In the genomic region with DNA sequence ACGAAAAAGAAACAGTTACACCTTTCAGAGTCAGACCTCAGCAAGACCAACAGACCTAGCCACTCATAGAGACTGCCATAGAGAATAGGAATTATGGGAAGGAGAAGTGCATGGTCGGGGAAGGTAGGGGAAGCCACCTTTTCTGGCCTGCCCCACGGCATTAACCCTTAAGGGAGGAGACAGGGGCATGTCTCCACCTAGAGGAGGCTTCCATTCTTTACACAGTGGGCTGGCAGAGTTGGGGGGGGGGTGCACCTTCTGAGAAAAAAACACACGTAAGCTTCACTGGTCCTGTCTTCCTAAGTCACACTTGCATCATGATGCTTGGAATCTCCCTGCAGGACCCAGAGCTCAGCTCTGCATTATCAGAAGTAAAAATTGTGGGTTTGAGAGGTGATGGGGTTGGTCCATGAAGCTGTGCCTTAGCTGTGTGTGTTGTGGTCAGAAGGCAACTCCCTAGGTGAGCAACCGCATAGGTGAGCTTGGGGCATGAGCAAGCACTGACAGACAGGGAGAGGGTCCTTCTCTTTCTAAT, we compare ENCODE assay signal across 16 mouse cellular contexts. TPM values are rescaled to one million over a fixed set of nuclear protein-coding genes. Genes with fewer than 3 reads are reported as not detected.
DNase-seq lines count a peak whose midpoint lies in the region; ATAC-seq and TF ChIP-seq lines count a peak whose summit lies in the region.
"Had no signal": no experiment of that assay in that cellular context is flagged by ENCODE, and none has a peak within 500 bp of the region (broad histone marks: within the 10 kb centered on the region; RNA-seq: fewer than 3 reads in every experiment).

No protein-coding gene starts in this region.

- H3K4me3 ChIP-seq in gastrocnemius, adult 2 months = no peak overlapping the region
- H3K4me3 ChIP-seq in liver, embryonic 11.5 days (ENCODE audit: low read depth, low read length) = no peak overlapping the region
- H3K4me3 ChIP-seq in testis, adult 2 months (ENCODE audit: control insufficient read depth, low read depth, low read length) = no peak overlapping the region
- H3K4me3 ChIP-seq in liver, postnatal 0 days (ENCODE audit: low read depth, low read length) = no peak overlapping the region
- H3K4me3 ChIP-seq: forebrain, embryonic 12.5 days; heart, adult 2 months; midbrain, embryonic 10.5 days had no signal

- TF ChIP-seq CTCF in gastrocnemius, adult 2 months (IDR thresholded peaks at IDR 0.05) = no peak
- no peak for TF ChIP-seq CTCF in testis, adult 2 months (IDR thresholded peaks at IDR 0.05; ENCODE audit: control insufficient read depth, insufficient read depth, insufficient replicate concordance, low read depth, low read length)
- TF ChIP-seq CTCF in liver, postnatal 0 days (IDR thresholded peaks at IDR 0.05; ENCODE audit: low read depth) = peak; percentile 11; the same call in 1 of the 2 replicates

- no peak overlapping the region for H3K4me2 ChIP-seq in liver, embryonic 11.5 days
- H3K4me2 ChIP-seq in liver, postnatal 0 days (ENCODE audit: low read depth, low read length) = no peak overlapping the region
- H3K4me2 ChIP-seq: forebrain, embryonic 12.5 days had no signal

- H3K36me3 ChIP-seq in liver, embryonic 11.5 days (ENCODE audit: control insufficient read depth, insufficient read depth, low read length) = no peaks in the 10 kb centered on the region
- H3K36me3 ChIP-seq in testis, adult 2 months (ENCODE audit: control insufficient read depth, insufficient read depth, low read length) = no peaks in the 10 kb centered on the region
- no peaks in the 10 kb centered on the region for H3K36me3 ChIP-seq in liver, postnatal 0 days (replicated peaks; ENCODE audit: insufficient read depth, low read length)
- H3K36me3 ChIP-seq: forebrain, embryonic 12.5 days; midbrain, embryonic 10.5 days had no signal

- 45% methylated on average over 5 of the region's 5 CpGs for WGBS in liver, embryonic 11.5 days
- 33% methylated on average over 5 of the region's 5 CpGs for WGBS in liver, postnatal 0 days (ENCODE audit: insufficient replicate concordance)

- H3K9ac ChIP-seq in liver, embryonic 11.5 days (ENCODE audit: low read depth, low read length) = no peak overlapping the region
- no peak overlapping the region for H3K9ac ChIP-seq in liver, postnatal 0 days (replicated peaks)
- H3K9ac ChIP-seq: forebrain, embryonic 12.5 days had no signal

- TF ChIP-seq EP300 in liver, postnatal 0 days (IDR thresholded peaks at IDR 0.05; ENCODE audit: low read depth) = no peak

- intact Hi-C loops in gastrocnemius, adult 2 months (cut with DNase I) = no loop called here
- intact Hi-C loops in gastrocnemius, postnatal 14 days (cut with DNase I; ENCODE audit: low total_unique reads) = no loop called here

- DNase-seq in gastrocnemius, adult 2 months = no peak
- DNase-seq in gastrocnemius, postnatal 14 days = no peak
- no peak for DNase-seq in liver, embryonic 11.5 days (ENCODE audit: low spot score)
- no peak for DNase-seq in liver
- DNase-seq in testis, postnatal 10 days (ENCODE audit: low spot score) = no peak
- no peak for DNase-seq in liver, postnatal 0 days
- no peak for DNase-seq in heart, adult 18-20 months
- DNase-seq: cerebellum, adult 9-11 months; heart, adult 2 months; kidney, postnatal 25 days; lung, postnatal 10 days; right cerebral cortex, postnatal 4 days had no signal

- TF ChIP-seq POLR2A in testis, adult 2 months (IDR thresholded peaks at IDR 0.05; ENCODE audit: control insufficient read depth, low read depth, low read length) = no peak

- H3K9me3 ChIP-seq in liver, embryonic 11.5 days (ENCODE audit: control insufficient read depth, low read length) = no peaks in the 10 kb centered on the region
- no peaks in the 10 kb centered on the region for H3K9me3 ChIP-seq in liver, postnatal 0 days (ENCODE audit: low read length)
- H3K9me3 ChIP-seq: forebrain, embryonic 12.5 days; midbrain, embryonic 10.5 days had no signal

- peaks cover 88% of the 10 kb centered on the region for H3K4me1 ChIP-seq in liver, embryonic 11.5 days (replicated peaks; ENCODE audit: control insufficient read depth, insufficient read depth, low read length)
- H3K4me1 ChIP-seq in testis, adult 2 months (ENCODE audit: control insufficient read depth, insufficient read depth, low read length) = peaks cover 3% of the 10 kb centered on the region; the same call in 1 of the 2 replicates
- H3K4me1 ChIP-seq in liver, postnatal 0 days (ENCODE audit: insufficient read depth) = peaks cover 58% of the 10 kb centered on the region

- peak overlapping the region; percentile 38 for H3K27ac ChIP-seq in gastrocnemius, adult 2 months
- peak overlapping the region; percentile 77; the same call in 1 of the 2 replicates for H3K27ac ChIP-seq in liver, embryonic 11.5 days (ENCODE audit: low read depth, low read length)
- peak overlapping the region; percentile 40; the same call in 1 of the 2 replicates for H3K27ac ChIP-seq in testis, adult 2 months (ENCODE audit: control insufficient read depth, insufficient read depth, low read depth, low read length)
- 0 out of 2 replicates have a peak overlapping the region, but pooled peaks have one; percentile 82 for H3K27ac ChIP-seq in liver, postnatal 0 days (ENCODE audit: low read depth)
- H3K27ac ChIP-seq: forebrain, embryonic 12.5 days; heart, adult 2 months; midbrain, embryonic 10.5 days had no signal

- no peak for ATAC-seq in liver, embryonic 11.5 days (replicated peaks; ENCODE audit: low FRiP score)
- ATAC-seq in liver, postnatal 0 days = no peak

- H3K27me3 ChIP-seq in liver, embryonic 11.5 days (replicated peaks; ENCODE audit: control insufficient read depth, insufficient read depth, low read length) = no peaks in the 10 kb centered on the region
- H3K27me3 ChIP-seq in testis, adult 2 months (ENCODE audit: control insufficient read depth, insufficient read depth, low read length) = no peaks in the 10 kb centered on the region
- H3K27me3 ChIP-seq in liver, postnatal 0 days (ENCODE audit: insufficient read depth, low read length) = no peaks in the 10 kb centered on the region
- H3K27me3 ChIP-seq: Patski had no signal

RNA-seq across cellular contexts. Expression of a gene that starts 58.4 kb away (rescaled TPM):
- total RNA-seq in gastrocnemius, adult 2 months (2021) = 1 to 10 TPM; 1.2 to 1.6 TPM
- 1 to 10 TPM; 2.6 to 4.5 TPM for total RNA-seq in gastrocnemius, postnatal 14 days (2021)
- 5.4 and 7.0 TPM in 2 replicates for polyA plus RNA-seq in liver, embryonic 11.5 days (2014; fragmentation: Nextera tagmentation; extraction: Ambion mirVana)
- polyA plus RNA-seq in testis, adult 2 months (2012; rRNA removed) = 5.4 and 7.2 TPM in 2 replicates
- polyA plus RNA-seq in liver, postnatal 0 days (2015; fragmentation: Nextera tagmentation; extraction: Ambion mirVana) = 3.5 and 3.9 TPM in 2 replicates
- total RNA-seq in heart, adult 18-20 months (2021) = 1 to 10 TPM; 2.2 to 2.9 TPM
